Mouse (Mus musculus) stomach, adult 2 months (tissue): ENCODE results near the gene 4930453N24Rik. TPM values are rescaled to one million over a fixed set of nuclear protein-coding genes. Genes with fewer than 3 reads are reported as not detected.

ENCODE experiments used
- polyA plus RNA-seq: library from polyadenylated mRNA; depleted of rRNA; stranded (reverse); fragments of >200 nt; gene quantifications from 2 replicates; pipeline ENCODE4 v1.2.3, GENCODE M21; 2012; rRNA removed

The 4930453N24Rik gene
- 2.4 and 2.7 TPM in 2 replicates for polyA plus RNA-seq

GRCm38 (mm10) chr16:64770521-64771430 lies at the start of gene 4930453N24Rik:
Gene 4930453N24Rik (minus strand): TSS chr16:64771161.

Other genes with a start within 250 kb of the 4930453N24Rik start
- not detected in 2 replicates for gene Csnka2ip, start 168.8 kb downstream of the 4930453N24Rik start, polyA plus RNA-seq
- 0.06 and 0.16 TPM in 2 replicates for gene Zfp654, start 80.5 kb upstream of the 4930453N24Rik start, polyA plus RNA-seq
- gene Cggbp1, start 80.8 kb upstream of the 4930453N24Rik start, polyA plus RNA-seq = 1.3 and 1.8 TPM in 2 replicates